Mouse (Mus musculus) ZHBTc4 (cell line): ENCODE data around the gene Fn3k.

Source experiments
- DNase-seq: peaks from one replicate; pipeline ENCODE4 v3.0.0-alpha.2; 2011; ENCODE audit warnings: low read depth, low spot score

The Fn3k gene

GRCm38 (mm10) chr11:121434156-121435155, at the start of gene Fn3k:
Fn3k (plus strand) TSS chr11:121434913.
- DNase-seq: peak; percentile 65

GRCm38 (mm10) chr11:121387750-121388553, 46.8 kb upstream of the Fn3k start, which contains the start of gene Rab40b:
Rab40b (minus strand) TSS chr11:121388251.
- peak; percentile 99 for DNase-seq

GRCm38 (mm10) chr11:121388554-121388945, 46.2 kb upstream of the Fn3k start:
- no peak for DNase-seq

GRCm38 (mm10) chr11:121390793-121391192, 43.9 kb upstream of the Fn3k start:
- DNase-seq: no peak

- DNase-seq: no peak
Measured at GRCm38 (mm10) chr11:121392405-121392804, 42.3 kb upstream of the Fn3k start.

GRCm38 (mm10) chr11:121407366-121408155, 27.2 kb upstream of the Fn3k start:
- DNase-seq: no peak

GRCm38 (mm10) chr11:121414762-121415161, 20.0 kb upstream of the Fn3k start:
- DNase-seq: no peak

GRCm38 (mm10) chr11:121415351-121415750, 19.4 kb upstream of the Fn3k start:
- DNase-seq: no peak

GRCm38 (mm10) chr11:121417971-121418370, 16.7 kb upstream of the Fn3k start:
- DNase-seq: no peak

- no peak for DNase-seq
Measured at GRCm38 (mm10) chr11:121418932-121419331, 15.8 kb upstream of the Fn3k start.

- DNase-seq: no peak
Measured at GRCm38 (mm10) chr11:121420379-121420778, 14.3 kb upstream of the Fn3k start.

GRCm38 (mm10) chr11:121420830-121421552, 13.7 kb upstream of the Fn3k start, which contains the start of gene Fn3krp:
Fn3krp (plus strand) TSS chr11:121421401.
- peak; percentile 99 for DNase-seq

GRCm38 (mm10) chr11:121421553-121422173, 13.1 kb upstream of the Fn3k start:
- no peak for DNase-seq

- no peak for DNase-seq
Measured at GRCm38 (mm10) chr11:121433397-121433796, 1.3 kb upstream of the Fn3k start.

GRCm38 (mm10) chr11:121437236-121437635, 2.5 kb downstream of the Fn3k start:
- DNase-seq: no peak

GRCm38 (mm10) chr11:121439686-121440292, 5.1 kb downstream of the Fn3k start:
- DNase-seq: no peak

GRCm38 (mm10) chr11:121441653-121442052, 6.9 kb downstream of the Fn3k start:
- DNase-seq: no peak

- no peak for DNase-seq
Measured at GRCm38 (mm10) chr11:121442076-121442475, 7.4 kb downstream of the Fn3k start.

- no peak for DNase-seq
Measured at GRCm38 (mm10) chr11:121451216-121451726, 16.6 kb downstream of the Fn3k start.
